Mouse (Mus musculus) fibroblast of lung, adult 2 months (primary cell): ENCODE data around the gene Ptges3.
"Not testable (repeated sequence)": the region's sequence is repeated elsewhere in the genome, so short reads cannot be mapped to it uniquely, and the experiment has no call there.

Experiments used
- DNase-seq: peaks from one replicate; pipeline ENCODE4 v3.0.0-alpha.2; 2011; ENCODE audit warnings: low read depth

Ptges3 gene

DNA sequence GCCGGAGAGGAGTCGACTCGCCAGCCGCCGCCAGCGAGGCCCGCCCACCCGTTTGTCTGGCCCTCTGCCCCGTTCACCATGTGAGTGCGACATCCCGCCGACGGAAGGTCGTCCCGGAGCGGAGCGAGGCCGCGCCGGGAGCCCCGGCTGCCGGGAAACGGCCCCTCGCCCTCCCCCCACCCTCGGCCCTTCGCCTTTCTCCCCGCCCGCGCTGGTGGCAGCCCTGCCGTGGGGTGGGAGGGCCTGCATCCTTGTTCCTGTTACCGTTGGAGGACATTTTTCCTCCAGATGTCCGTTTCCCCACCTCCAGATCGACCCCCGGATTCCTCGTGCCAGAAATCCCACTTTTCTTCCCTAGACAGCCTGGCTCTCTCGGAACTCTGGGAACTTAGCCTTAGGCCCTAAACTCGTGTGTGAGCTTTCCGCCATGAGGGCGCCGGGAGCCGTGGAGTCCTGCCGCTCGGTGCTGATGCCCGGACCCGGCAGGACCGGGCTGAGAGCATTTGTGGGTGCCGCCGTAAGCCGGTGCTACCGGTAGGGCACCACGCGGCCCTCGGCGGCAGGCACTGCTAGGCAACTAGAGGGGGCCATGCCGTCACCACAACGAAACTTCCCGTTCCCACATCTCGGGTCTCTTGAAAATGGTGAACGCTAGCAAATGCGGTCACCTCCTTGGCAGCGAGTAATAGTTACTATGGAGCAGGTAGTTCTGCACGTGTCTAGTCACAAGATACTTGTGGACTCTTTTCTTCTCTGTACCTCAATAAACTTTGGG is 640 bp downstream of the Ptges3 start:
- DNase-seq, result no peak

DNA sequence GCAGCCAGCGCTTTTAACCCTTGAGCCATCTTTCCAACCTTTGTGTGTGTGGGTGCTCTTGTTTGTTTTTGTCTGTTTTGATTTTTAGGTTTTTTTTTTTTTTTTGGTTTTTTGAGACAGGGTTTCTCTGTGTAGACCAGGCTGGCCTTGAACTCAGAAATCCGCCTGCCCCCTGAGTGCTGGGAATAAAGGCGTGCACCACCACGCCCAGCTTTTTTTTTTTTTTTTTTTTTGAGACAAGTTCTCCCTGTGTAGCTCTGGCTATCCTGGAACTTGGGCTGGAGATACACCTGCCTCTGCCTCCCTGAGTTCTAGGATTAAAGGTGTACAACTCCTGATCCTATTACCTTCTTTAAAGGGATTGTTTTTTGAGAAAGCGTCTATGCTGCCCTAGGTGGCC is 2.4 kb downstream of the Ptges3 start:
- no peak for DNase-seq

DNA sequence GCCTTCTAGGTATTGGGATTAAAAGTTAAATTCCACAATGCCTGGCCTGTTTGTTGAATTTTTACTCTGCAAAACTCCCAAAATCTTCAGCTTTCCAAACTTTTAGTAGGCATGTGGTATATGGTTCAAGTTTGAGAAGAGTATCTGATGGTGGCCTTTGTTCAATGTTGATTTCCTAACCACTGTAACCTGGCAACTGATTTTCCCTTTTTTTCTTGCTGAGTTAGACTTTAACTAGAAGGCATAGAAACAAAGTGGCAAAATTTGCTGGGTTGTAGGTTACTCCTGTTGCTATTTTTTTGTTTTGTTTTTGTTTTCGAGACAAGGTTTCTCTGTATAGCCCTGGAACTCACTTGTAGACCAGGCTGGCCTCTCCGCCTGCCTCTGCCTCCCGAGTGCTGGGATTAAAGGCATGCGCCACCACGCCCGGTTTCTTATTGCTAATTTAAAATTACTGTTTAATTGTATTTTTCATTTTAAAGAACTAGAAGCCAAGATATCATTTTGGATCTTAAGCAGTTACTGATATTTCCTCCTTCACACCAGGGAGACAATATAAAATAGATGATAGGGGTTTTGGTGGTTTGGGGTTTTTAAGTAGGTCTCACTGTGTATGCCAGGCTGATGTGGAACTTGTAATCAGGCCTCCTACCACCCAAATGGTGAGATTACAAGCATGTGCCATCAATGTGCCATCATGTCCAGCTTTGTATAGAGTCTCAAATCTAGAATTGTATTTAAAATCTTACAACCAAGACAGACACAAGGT is 3.7 kb downstream of the Ptges3 start:
- no peak for DNase-seq

- DNase-seq, result no peak
These were observed 7.3 kb downstream of the Ptges3 start for GRCm38 (mm10) chr10:128066072-128066471.

DNA sequence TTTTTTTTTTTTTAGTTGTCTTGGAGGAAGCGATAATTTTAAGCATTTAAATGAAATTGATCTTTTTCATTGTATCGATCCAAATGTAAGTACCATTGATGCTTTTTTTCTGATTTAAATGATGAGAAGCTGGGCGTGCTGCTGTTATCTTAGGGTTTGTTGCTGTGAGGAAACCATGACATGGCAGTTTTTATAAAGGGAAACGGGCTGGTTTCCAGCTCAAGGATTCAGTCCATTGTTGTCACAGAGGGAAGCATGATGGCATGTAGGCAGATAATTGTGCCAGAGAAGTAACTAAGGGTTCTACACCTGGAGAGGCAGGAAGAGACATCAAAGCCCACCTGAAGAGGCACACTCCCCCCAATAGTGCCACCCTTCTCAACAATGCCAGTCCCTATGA is 10.4 kb downstream of the Ptges3 start:
- DNase-seq, result no peak

DNA sequence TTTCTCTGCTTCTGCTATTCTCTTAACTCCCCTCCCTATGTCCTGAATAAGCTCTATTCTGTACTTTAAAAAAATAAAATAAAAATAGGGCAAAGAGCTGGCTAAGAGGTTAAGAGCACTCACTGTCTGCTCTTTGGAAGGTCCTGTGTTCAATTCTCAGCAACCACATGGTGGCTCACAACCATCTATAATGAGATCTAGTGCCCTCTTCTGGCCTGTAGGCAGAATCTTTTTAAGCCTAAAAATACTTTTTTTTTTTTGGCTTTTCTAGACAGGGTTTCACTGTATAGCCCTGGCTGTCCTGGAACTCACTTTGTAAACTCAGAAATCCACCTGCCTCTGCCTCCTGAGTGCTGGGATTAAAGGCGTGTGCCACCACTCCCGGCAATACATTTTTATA is 11.7 kb downstream of the Ptges3 start:
- DNase-seq, result not testable (repeated sequence)

GRCm38 (mm10) chr10:128078269-128078668 is 19.5 kb downstream of the Ptges3 start:
- DNase-seq, result not testable (repeated sequence)

- DNase-seq, result no peak
These were observed 21.7 kb downstream of the Ptges3 start for GRCm38 (mm10) chr10:128080496-128080895.

DNA sequence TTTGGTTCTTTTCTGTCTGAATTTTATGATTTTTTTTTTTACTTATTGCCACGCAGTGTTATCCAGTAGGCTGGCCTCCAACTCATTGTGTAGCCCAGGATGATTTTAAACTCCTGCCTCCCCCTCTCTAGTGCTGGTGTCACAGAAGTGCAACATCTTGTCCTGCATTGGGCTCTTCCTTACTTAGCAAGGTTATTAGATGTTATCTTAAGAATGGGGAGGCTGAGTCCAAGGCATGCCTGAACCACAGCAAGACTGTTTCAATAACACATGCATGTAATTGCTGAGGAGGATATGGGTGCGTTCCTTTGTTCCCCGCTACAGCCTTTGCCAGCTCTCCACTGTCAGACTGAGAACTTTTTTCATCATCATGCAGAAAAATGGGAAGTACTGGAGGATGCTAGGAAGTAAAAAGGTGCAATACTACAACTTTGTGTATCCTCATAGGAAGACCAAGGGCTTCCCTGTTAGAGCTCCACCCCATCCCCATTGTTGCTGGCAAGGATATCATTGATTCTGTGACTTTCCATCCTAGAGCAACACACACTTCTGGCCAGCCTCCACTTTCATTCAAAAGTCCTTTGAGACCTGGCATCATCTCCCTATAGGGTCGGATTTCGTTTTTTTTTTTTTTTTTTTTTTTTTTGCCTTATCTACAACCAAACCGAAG is 23.2 kb downstream of the Ptges3 start:
- no peak for DNase-seq

GRCm38 (mm10) chr10:128082477-128082808 is 23.7 kb downstream of the Ptges3 start:
- DNase-seq, result no peak

DNA sequence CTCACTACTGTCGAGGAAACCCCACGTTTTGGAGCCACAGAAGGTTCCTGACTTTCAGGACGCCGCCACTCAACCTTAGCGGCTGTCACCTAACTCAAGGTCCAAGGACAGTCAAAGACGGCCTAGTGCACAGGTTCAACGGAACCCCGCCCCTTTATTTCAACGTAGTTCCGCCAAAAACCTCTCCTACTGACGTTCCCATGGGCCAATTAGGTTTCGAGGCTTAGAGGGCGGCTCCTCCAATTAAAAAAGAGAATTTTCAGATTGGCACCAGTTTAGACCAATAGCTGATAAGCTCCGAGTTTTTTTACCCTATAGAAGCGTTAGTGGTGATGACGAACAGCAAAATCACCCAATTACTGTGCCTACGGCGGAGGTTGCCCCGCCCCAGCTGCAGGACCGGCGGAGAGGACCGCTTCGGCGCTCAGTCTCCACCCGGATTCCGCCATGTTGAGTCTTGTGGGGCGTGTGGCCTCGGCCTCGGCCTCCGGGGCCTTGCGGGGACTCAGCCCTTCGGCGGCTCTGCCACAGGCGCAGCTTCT is 24.2 kb downstream of the Ptges3 start, which contains the start of gene Atp5b:
TSS of gene Atp5b (plus strand) at position 394 of the 542 bp plus-strand sequence.
- peak; percentile 99 for DNase-seq

DNA sequence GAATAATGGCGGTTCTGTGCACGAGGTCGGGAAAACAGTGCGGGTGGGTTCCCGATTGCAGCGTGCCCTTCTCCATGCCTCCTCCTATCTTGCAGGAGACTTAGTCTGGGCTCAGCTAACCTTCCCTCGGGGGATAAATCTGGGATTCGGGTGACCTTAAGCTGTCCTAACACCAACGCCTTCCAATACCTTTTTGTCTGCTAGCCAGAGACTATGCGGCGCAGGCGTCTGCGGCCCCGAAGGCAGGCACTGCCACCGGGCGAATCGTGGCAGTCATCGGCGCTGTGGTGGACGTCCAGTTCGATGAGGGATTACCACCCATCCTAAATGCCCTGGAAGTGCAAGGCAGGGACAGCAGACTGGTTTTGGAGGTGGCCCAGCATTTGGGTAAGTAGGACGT is 24.9 kb downstream of the Ptges3 start:
- DNase-seq, result no peak

GRCm38 (mm10) chr10:128084160-128084559 is 25.4 kb downstream of the Ptges3 start:
- no peak for DNase-seq

- no peak for DNase-seq
These were observed 27.6 kb downstream of the Ptges3 start for GRCm38 (mm10) chr10:128086391-128086790.

DNA sequence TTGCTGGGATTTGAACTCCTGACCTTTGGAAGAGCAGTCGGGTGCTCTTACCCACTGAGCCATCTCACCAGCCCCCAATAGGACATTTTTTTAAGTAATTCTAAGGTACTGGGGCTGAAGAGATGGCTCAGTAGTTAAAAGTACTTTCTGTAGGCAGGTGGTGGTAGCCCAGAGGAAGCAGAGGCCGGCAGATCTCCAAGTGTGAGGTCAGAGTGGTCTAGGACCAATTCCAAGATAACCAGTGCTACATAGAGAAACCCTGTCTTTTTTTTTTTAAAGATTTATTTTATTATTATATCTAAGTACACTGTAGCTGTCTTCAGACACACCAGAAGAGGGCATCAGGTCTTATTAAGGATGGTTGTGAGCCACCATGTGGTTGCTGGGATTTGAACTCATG is 28.5 kb downstream of the Ptges3 start:
- not testable (repeated sequence) for DNase-seq

DNA sequence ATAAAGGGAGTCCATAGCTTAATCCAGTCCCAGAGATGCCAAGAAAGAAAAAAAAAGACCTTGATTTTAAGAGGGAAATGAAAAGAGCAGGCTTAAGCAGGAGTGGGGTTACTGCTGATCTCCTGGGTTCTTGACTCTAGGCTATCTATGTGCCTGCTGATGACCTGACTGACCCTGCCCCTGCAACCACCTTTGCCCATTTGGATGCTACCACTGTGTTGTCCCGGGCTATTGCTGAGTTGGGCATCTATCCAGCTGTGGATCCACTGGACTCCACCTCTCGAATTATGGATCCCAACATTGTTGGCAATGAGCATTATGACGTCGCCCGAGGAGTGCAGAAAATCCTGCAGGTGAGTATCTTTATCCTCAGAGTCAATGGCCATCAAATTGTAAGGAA is 29.4 kb downstream of the Ptges3 start:
- DNase-seq, result no peak

GRCm38 (mm10) chr10:128089842-128090241 is 31.1 kb downstream of the Ptges3 start:
- DNase-seq, result no peak

DNA sequence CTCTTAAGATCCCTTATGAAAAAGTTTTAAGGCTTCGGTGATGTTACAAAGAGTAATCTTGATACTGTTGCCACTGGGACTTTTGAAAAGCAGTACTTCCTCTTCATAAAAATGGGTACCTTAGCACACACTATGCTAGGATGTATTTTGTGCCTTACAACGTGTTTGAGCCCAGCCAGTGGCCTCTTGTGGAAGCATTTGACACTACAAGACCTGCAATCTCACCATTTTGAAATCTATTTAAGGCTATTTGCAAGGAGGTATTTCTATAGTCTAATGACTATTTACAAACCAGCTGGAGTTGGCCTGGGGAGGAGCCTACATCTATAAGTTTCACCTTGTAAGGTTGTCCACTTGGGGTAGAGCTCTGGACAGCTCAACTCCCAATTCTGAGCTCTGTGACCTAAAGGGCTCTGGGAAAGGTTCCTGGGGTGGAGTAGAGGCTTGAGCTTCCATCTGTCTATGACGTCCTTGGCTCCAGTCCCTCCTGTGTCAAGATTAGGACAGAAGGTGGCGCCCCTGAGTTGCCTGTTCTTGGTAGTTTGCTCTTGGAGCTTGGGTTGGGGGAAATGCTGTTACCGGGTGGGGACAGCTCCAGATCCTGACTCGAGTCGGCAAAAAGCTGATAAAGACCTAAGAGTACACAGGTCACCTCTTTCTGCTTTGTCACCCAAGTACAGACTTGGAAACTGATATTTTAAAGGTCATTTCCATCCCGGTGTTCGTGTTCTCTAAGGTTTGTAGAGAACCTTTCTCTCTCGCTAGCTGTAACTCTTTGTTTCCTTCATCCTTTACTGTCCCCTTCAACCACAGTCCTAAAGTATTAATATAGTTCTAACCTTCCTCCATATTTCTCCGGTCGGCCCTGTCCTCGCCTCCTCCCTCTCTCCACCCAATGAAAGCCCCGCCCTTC is 32.2 kb downstream of the Ptges3 start:
- peak; percentile 84 for DNase-seq

GRCm38 (mm10) chr10:128091564-128092505 is 33.1 kb downstream of the Ptges3 start, which contains the start of gene Baz2a:
Baz2a (plus strand) TSS chr10:128091577.
- DNase-seq, result no peak
